Mouse (Mus musculus) forebrain, embryonic 13.5 days (tissue): ENCODE measurements around the gene Ager. TPM values are rescaled to one million over a fixed set of nuclear protein-coding genes. Genes with fewer than 3 reads are reported as not detected.
A peak's percentile ranks its signal among the peaks of the same experiment; 100 is the strongest.

ENCODE experiments used
- ATAC-seq: fragments of 200-750 bp; cut with Nextera tagmentation; 2 replicates; pipeline ENCODE4 v1.8.0; 2017
- H3K27ac ChIP-seq: fragments of 300-500 bp; sonication (generic); 2 replicates; pipeline ENCODE4 v1.5.1; 2015; ENCODE audit warnings: inconsistent platforms, mild to moderate bottlenecking, moderate library complexity
- H3K27me3 ChIP-seq: fragments of 300-500 bp; sonication (generic); 2 replicates; pipeline ENCODE4 v1.6.1; 2015; ENCODE audit warnings: mild to moderate bottlenecking, inconsistent platforms
- H3K36me3 ChIP-seq: fragments of 300-500 bp; sonication (generic); 2 replicates; pipeline ENCODE4 v1.6.1; 2015; ENCODE audit warnings: mild to moderate bottlenecking, inconsistent platforms; ENCODE audit not compliant: poor library complexity, severe bottlenecking
- H3K4me1 ChIP-seq: fragments of 300-500 bp; sonication (generic); 2 replicates; pipeline ENCODE4 v1.6.1; 2015; ENCODE audit warnings: inconsistent platforms
- H3K4me2 ChIP-seq: fragments of 300-500 bp; sonication (generic); 2 replicates; pipeline ENCODE4 v1.6.1; 2015; ENCODE audit warnings: inconsistent platforms, mild to moderate bottlenecking, moderate library complexity
- H3K4me3 ChIP-seq: fragments of 300-500 bp; sonication (generic); 2 replicates; pipeline ENCODE4 v1.5.1; 2015; ENCODE audit warnings: mild to moderate bottlenecking, inconsistent platforms
- H3K9ac ChIP-seq: fragments of 300-500 bp; sonication (generic); 2 replicates; pipeline ENCODE4 v1.6.1; 2015; ENCODE audit warnings: mild to moderate bottlenecking, inconsistent platforms
- H3K9me3 ChIP-seq: fragments of 300-500 bp; sonication (generic); replicated peaks from 2 replicates; pipeline ENCODE4 v1.6.1; 2016; ENCODE audit warnings: inconsistent platforms
- WGBS: fragments of 180-500 bp; shearing (Covaris S2); methylation state at CpG from one replicate; pipeline ENCODE4 v1.1.7; 2015; 5-methylcytosine and 5-hydroxymethylcytosine counted together
- polyA plus RNA-seq: library from polyadenylated mRNA; unstranded; fragments of >200 nt; fragmentation: Nextera tagmentation; extraction: Ambion mirVana; gene quantifications from 2 replicates; pipeline ENCODE4 v1.2.1, GENCODE M21; 2015

Ager gene
- polyA plus RNA-seq, 1 experiment from 2014 or later, result 2.5 TPM

- H3K4me2 ChIP-seq, result peak within 1 kb of the TSS; percentile 93
- H3K27ac ChIP-seq, result peak within 1 kb of the TSS; percentile 88
- WGBS, result 6% methylated on average over 29 of the region's 29 CpGs
- peak within 1 kb of the TSS; percentile 81 for H3K4me3 ChIP-seq
- H3K9me3 ChIP-seq, result no peaks in the 10 kb centered on the region
- H3K9ac ChIP-seq, result peak within 1 kb of the TSS; percentile 80
- H3K4me1 ChIP-seq, result peaks cover 60% of the 10 kb centered on the region
- no peak for ATAC-seq
- H3K27me3 ChIP-seq, result peaks cover 35% of the 10 kb centered on the region
- H3K36me3 ChIP-seq, result peaks cover 19% of the 10 kb centered on the region
These were observed 30.4 kb downstream of the Ager start, which contains the start of gene Ppt2 for GRCm38 (mm10) chr17:34627943-34628643. Ppt2 (minus strand) TSS chr17:34628510.

- Histone ChIP-seq H3K4me1 (peaks cover 60% of the 10 kb centered on the region), H3K27me3 (peaks cover 41% of the 10 kb centered on the region), H3K36me3 (peaks cover 14% of the 10 kb centered on the region; the same call in 1 of the 2 replicates), H3K9ac (peak overlapping the region; percentile 80), H3K4me3 (peak overlapping the region; percentile 81), H3K9me3 (no peaks in the 10 kb centered on the region), H3K4me2 (peak overlapping the region; percentile 93), H3K27ac (peak overlapping the region; percentile 88)
- ATAC-seq, result no peak
- WGBS, result 17% methylated on average over 5 of the region's 5 CpGs
These were observed 30.9 kb downstream of the Ager start for GRCm38 (mm10) chr17:34628644-34628967.

GRCm38 (mm10) chr17:34629221-34629751 is 31.6 kb downstream of the Ager start, which contains the start of gene Prrt1:
Prrt1 (plus strand) TSS chr17:34629533.
- Histone ChIP-seq H3K27ac (peak within 1 kb of the TSS; percentile 88), H3K36me3 (0 out of 2 replicates have a peak, but pooled peaks cover 7% of the 10 kb centered on the region), H3K4me3 (peak within 1 kb of the TSS; percentile 81), H3K4me1 (peaks cover 60% of the 10 kb centered on the region), H3K4me2 (peak within 1 kb of the TSS; percentile 93), H3K9ac (peak within 1 kb of the TSS; percentile 80), H3K9me3 (no peaks in the 10 kb centered on the region), H3K27me3 (peaks cover 43% of the 10 kb centered on the region)
- 3% methylated on average over 14 of the region's 16 CpGs for WGBS
- ATAC-seq, result peak; percentile 36; the same call in 1 of the 2 replicates

- H3K4me1 ChIP-seq, result peaks cover 60% of the 10 kb centered on the region
- H3K27me3 ChIP-seq, result peaks cover 43% of the 10 kb centered on the region
- H3K9ac ChIP-seq, result peak overlapping the region; percentile 80
- ATAC-seq, result no peak
- H3K36me3 ChIP-seq, result 0 out of 2 replicates have a peak, but pooled peaks cover 6% of the 10 kb centered on the region
- no peak overlapping the region for H3K27ac ChIP-seq
- H3K4me3 ChIP-seq, result peak overlapping the region; percentile 81
- WGBS, result 13% methylated on average over 12 of the region's 12 CpGs
- H3K4me2 ChIP-seq, result peak overlapping the region; percentile 93
- H3K9me3 ChIP-seq, result no peaks in the 10 kb centered on the region
These were observed 32.3 kb downstream of the Ager start for GRCm38 (mm10) chr17:34629796-34630603.

GRCm38 (mm10) chr17:34630761-34631301 is 33.2 kb downstream of the Ager start:
- Histone ChIP-seq H3K36me3 (no peaks in the 10 kb centered on the region), H3K4me2 (peak overlapping the region; percentile 93), H3K4me1 (peaks cover 60% of the 10 kb centered on the region), H3K9me3 (no peaks in the 10 kb centered on the region), H3K27ac (no peak overlapping the region), H3K27me3 (peaks cover 47% of the 10 kb centered on the region), H3K9ac (peak overlapping the region; percentile 80), H3K4me3 (peak overlapping the region; percentile 81)
- no peak for ATAC-seq
- 5% methylated on average over 45 of the region's 48 CpGs for WGBS

GRCm38 (mm10) chr17:34631647-34632046 is 34.0 kb downstream of the Ager start:
- no peaks in the 10 kb centered on the region for H3K9me3 ChIP-seq
- peaks cover 47% of the 10 kb centered on the region for H3K27me3 ChIP-seq
- H3K4me3 ChIP-seq, result peak overlapping the region; percentile 81
- peaks cover 52% of the 10 kb centered on the region for H3K4me1 ChIP-seq
- H3K9ac ChIP-seq, result peak overlapping the region; percentile 80
- H3K27ac ChIP-seq, result no peak overlapping the region
- H3K4me2 ChIP-seq, result peak overlapping the region; percentile 93
- H3K36me3 ChIP-seq, result no peaks in the 10 kb centered on the region
- 4% methylated on average over 12 of the region's 12 CpGs for WGBS
- ATAC-seq, result no peak

GRCm38 (mm10) chr17:34632261-34632691 is 34.6 kb downstream of the Ager start:
- H3K4me2 ChIP-seq, result peak overlapping the region; percentile 93
- ATAC-seq, result 0 out of 2 replicates have a peak, but pooled peaks have one; percentile 34
- H3K4me3 ChIP-seq, result peak overlapping the region; percentile 81
- whole genome bisulfite sequencing, result under 1% methylated on average over 26 of the region's 26 CpGs
- no peaks in the 10 kb centered on the region for H3K9me3 ChIP-seq
- H3K27me3 ChIP-seq, result peaks cover 51% of the 10 kb centered on the region
- peaks cover 50% of the 10 kb centered on the region for H3K4me1 ChIP-seq
- no peaks in the 10 kb centered on the region for H3K36me3 ChIP-seq
- no peak overlapping the region for H3K27ac ChIP-seq
- H3K9ac ChIP-seq, result peak overlapping the region; percentile 80

- Histone ChIP-seq H3K4me2 (no peak overlapping the region), H3K27ac (no peak overlapping the region), H3K9ac (no peak overlapping the region), H3K4me1 (peaks cover 22% of the 10 kb centered on the region), H3K4me3 (no peak overlapping the region), H3K36me3 (no peaks in the 10 kb centered on the region), H3K27me3 (peaks cover 40% of the 10 kb centered on the region), H3K9me3 (no peaks in the 10 kb centered on the region)
- no peak for ATAC-seq
- 64% methylated on average over 2 of the region's 2 CpGs for WGBS
These were observed 38.0 kb downstream of the Ager start for GRCm38 (mm10) chr17:34635671-34636070.

- Histone ChIP-seq H3K9ac (no peak overlapping the region; the same call in 1 of the 2 replicates), H3K4me3 (no peak overlapping the region), H3K4me2 (no peak overlapping the region), H3K9me3 (no peaks in the 10 kb centered on the region), H3K27ac (no peak overlapping the region), H3K36me3 (no peaks in the 10 kb centered on the region), H3K27me3 (peaks cover 22% of the 10 kb centered on the region), H3K4me1 (peaks cover 13% of the 10 kb centered on the region)
- WGBS, result 73% methylated on average over 3 of the region's 3 CpGs
- no peak for ATAC-seq
These were observed 39.8 kb downstream of the Ager start for GRCm38 (mm10) chr17:34637459-34637858.

- ATAC-seq, result no peak
- Histone ChIP-seq H3K9ac (no peak overlapping the region), H3K36me3 (no peaks in the 10 kb centered on the region), H3K4me2 (no peak overlapping the region), H3K4me3 (no peak overlapping the region), H3K9me3 (no peaks in the 10 kb centered on the region), H3K27ac (peak overlapping the region; percentile 54), H3K4me1 (peaks cover 13% of the 10 kb centered on the region), H3K27me3 (0 out of 2 replicates have a peak, but pooled peaks cover 8% of the 10 kb centered on the region)
- WGBS, result 84% methylated on average over 7 of the region's 7 CpGs
These were observed 42.0 kb downstream of the Ager start for GRCm38 (mm10) chr17:34639461-34640255.
